Mouse (Mus musculus): ENCODE results near the gene Macf1.
A peak's percentile ranks its signal among the peaks of the same experiment; 100 is the strongest.

Gene Macf1

DNA sequence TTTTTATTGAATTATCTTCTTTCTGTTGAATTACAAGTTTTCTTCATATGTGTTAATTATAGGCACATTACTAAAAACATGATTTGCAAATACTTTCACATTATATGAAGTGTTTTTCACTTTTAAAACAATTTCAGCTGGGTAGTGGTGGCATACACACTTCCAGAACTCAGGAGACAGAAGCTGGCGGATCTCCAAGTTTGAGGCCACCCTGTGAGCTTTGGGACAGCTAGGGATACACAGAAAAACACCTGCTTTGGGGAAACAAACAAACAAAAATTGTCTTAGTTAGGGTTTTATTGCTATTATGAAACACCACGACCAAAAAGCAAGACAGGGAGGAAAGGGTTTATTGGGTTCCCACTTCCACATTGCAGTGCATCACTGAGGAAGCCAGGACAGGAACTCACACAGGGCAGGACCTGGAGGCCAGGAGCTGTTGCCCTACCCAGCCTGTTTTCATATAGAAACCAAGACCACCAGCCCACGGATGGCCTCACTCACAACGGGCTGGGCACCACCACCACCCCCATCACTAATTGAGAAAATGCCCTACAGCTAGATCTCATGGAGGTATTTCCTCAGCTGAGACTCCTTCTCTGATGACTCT is 93.0 kb downstream of the Macf1 start:
- DNase-seq = no peak

DNA sequence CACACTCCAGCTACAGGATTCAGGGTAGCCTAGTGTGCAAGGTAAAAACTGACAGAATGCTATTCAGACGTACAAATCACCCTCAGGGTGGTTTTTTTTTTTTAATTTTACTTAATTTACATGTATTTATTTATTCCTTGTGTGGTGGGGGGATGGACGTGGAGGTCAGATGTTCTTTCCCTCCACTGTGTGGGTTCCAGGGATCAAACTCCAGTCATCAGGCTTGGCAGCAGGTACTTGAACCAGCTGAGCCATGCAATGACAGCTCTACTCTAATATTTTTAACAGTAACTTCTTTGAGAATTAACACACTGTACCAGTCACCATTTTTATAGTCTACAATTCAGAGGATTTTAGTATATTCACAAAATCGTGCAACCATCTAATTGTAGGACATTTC is 94.7 kb downstream of the Macf1 start:
- DNase-seq = no peak

DNA sequence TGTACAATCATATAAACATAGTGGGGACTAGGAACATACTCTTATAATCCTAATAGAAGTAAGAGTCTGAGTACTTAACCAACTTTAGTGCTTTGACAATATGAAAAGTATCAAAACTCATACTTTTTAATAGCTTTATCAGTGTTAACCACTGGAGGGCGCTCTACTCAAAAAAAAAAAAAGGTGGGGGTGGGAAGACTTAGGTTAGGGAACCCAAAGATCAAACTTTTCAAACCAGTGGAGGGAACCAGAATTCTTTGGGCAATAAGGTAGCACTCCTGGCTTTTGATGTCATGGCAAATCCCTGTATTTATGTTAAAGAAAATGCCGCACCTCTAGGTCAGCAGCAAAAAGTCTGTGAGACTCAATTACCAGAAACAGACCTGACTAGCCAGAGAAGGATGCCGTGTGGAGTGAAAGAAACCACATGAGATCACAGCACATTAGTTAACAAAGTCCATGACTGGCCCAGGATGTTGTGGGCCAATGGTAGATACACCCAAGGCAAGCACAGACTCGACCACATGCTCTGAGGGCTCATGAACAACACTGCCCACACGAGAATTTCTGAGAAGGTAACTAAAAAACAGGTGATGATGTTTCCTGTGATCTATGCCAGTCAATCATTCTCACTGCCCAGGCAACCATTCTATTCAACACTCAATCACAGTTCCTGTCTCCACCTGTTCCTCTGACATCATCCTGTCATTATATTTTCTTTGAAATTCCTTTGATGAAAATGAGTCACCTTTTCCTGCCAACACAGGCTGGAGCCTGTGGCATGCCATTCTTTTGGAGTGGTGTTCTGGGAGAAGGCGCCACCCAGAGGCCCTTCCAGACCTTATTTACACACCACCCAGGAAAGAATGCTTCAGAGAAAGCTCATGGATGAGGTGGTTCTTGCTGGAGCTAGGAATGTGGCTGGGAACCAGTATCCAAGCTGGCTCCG is 95.5 kb downstream of the Macf1 start:
- DNase-seq = no peak

DNA sequence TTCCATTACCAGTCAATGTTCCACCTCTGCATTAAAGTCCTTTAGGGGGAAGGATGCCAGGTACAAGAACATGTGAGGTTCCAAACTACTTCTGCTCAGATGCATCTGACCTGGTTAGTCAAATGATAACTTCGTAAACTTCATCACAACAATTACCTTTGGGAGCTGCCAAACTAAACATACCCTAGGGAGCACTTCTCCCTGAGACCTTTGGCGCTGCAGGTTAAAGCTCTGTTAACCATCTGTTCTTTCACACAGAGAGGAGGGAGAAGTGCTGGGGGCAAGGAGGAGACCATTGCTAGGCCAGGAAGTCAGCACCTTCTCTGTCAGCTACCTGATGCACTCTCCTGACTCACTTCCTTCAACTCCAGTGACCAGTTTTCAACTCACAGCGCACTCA is 96.5 kb downstream of the Macf1 start:
- no peak for DNase-seq

DNA sequence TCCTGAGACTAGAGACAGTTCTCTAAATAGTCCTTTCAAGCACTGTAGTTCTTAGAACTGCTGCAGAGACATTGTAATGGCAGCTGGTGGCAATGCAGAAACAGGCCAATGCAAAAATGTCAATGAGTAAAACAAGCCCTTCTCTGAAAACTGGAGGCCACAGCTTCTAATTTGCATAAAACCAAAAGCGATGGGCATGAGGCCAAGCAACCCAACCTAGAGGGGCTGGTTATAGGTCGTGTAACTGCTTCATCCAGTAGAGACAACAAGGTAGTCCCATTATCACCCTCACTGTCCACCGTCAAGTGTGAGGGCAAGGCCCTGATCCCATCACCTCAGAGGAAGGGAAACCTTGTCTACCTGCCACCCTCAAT is 99.5 kb downstream of the Macf1 start:
- no peak for DNase-seq

DNA sequence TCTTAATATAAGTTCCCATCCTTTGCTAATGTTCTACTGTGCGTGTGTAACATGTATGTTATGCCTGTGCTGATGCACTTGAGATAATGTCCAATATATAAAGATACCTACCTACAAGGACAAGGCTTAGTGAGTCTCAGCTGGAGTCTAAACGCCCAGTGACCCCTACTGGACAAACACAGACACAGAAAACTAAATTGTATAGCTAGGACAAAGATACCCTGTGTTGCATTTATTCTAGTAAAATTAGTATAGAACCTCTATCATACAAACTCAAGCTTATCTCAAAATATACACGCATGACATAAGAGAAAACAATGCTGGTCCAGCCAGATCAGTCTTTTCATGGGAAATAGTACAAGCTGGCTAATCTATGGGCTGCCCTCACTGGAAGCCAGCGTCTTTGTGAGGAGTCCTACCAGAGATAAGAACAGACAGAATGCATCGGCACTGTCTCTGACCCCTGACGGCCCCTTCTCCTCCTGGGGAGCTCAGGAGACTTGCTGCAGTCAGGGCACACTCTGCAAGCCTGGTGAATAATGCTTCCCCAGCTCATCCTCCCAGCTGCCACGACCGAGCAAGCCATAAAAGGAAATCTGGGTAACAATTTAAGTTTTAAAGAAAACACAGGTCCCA is 100.0 kb downstream of the Macf1 start:
- no peak for DNase-seq

DNA sequence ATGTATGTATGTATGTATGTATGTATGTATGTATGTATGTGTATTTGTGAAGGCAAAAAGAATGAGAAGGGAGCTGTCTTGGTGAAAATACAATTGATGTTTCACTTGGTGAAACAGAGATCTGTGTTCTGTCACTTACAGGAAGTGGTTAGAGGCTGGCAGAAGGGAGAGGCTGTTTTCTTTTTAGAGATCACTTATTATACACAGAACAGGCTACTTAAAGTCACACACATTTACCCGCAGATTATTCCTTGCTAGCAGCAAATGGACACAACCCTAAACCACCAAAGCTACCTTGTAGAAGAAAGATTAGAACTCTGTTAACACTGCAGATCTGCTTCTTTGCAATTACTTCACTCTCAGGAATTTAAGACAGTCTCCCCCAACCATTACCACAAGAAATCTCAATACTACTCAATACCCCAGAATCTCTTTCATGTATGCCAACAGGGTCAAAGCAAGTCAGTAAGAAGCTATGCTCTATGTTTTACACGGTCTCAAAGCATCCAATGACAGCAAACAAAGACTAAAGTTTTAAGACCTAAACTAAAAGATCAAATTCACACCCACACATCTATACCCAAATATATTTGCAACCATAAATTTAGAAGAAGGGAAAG is 106.6 kb downstream of the Macf1 start:
- DNase-seq = no peak

DNA sequence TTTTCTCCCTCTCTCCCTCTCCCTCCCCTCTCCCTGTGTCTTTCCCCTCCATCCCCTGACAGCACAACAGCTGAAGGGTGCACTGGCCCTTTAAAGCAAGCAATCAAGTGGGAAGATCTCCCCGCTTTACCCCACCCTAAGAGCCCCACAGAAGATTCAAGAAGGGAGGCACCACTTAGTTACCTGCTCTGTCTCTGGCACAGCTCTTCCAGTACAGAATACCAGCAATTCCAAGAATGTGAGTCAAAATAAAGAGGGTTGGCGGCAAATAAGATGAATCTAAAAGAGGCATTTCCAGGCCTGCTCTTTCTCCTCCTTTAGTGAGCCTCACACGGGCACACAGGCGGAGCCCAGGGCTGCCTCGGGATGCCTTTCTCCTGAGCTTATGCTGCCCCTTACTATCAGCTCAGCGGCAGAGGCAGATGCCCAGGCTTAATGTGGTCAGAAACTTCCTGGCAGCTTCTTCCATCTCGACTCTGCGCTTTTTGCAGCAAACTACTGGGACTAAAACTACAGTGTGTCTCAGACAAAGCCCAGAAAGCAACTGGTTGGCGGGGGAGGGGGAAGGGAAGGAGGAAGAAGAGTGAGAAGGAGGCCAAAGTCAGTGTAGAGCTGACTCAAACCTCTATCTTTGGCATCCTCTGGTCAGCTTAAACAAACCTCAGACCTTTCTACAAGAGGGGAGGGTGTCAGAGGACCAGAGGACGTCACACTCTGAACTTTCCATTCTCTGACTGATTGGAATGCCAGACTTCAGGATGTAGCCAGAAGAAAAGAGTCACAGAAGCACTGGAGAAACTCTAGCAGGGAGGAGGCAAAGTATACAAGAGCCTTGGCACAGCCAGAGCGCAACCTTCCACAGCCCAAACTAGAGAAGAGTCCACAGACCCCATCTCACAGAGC is 111.5 kb downstream of the Macf1 start:
- peak; percentile 35 to 52 for DNase-seq

DNA sequence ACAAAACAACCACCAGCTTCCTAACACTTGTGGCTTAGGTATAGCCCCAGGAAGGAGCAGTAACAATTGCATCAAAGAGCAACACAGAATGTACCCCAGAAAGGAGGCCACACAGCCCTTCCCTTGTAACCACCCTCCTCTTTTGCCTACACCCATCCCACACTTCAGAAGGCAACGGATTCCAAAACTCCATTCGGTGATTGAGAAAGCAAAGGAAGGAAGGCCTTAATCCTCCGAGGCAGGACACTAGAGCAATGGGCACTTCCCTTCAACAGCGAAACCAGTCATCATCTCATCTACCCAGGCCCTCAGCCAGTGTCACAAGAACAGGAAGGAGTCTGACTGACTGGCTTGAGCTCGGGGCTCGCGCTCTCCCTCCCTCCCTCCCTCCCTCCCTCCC is 112.3 kb downstream of the Macf1 start:
- DNase-seq = peak; percentile 44 to 46

DNA sequence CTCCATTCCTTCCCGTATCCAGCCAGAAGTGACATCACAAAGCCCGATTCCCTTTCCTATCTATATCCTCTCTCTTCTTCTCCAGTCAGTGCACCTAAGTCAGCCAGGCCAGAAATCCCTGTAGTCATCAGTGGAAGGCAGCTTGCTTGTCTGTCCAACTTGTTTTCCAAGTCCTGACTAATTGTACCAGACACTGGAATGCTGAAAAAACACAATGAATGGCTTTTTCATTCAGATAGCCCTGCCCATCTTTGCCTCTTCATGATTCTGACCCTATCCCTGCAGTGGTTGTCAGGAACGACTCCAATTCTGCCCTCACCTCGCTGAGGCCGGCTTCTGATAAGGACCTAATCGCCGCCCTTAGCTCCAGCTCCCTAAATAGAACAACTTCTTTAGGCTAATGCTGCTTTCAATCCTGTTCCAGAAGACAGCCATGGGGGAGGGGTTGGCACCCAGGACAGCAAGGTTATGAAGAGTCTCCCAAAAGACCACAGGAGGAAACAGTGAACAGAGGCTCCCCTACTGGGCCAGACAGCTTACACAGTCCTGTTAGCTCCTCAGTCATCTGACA is 118.8 kb downstream of the Macf1 start:
- DNase-seq = no peak

DNA sequence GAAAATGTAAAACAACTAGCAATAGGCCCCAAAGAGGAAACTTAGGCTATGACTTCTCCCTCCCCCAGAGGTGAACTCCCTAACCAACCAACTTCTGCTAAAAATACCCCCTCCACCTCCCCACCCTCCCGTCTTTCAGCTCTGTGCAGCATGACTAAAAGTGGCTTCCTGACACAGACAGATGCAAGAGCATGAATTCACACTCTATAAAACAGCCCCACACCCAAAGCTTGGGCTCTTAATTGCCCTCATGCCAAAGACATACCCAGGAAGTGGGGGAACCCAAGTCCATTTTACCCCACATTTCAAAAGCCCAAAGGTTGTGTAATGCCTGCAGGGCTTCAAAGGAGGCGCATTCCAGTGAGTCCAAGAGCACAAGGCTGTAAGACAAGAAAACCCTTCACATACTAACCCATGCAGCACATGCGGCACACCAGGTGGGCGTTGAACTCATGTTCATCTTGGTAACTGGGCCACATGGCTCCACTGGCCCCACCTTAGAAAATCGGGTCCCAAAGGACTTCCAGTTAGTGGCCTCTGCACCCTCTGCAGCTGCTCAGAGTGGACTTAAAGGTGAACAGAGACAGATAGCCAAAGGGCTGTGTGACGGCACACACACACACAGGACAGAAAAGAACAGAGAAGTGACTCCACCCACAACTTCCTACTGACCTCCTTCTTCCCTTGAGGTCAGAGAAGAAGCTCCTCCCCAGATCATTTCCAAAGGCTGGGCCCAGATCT is 119.9 kb downstream of the Macf1 start:
- DNase-seq = peak; percentile 54 to 65

DNA sequence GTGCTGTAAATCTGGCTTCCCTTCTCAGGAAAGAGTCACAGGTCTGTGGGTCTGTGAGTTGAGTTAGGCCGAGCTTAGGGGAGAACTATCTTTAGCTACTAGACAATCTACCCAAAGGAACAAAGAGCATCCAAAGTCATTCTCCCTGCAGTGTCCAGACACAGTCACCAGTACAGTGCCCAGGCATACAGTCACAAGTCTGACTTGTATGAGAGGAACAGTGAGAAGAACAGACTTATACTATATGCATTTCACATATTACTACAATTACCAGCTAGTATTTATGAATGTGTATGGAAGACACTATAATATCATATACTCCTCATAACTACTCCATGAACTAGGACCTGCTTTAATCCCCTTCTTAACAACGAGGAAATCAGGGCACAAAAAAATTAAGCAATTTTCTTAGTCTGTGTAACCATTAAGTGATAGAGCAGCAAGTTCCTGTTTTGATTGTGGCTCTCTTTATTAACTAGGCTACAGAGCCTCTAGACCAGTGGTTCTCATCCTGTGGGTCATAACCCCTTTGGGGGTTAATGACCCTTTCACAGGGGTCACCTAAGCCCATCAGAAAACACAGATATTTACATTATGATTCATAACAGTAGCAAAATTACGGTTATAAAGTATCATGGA is 121.9 kb downstream of the Macf1 start:
- DNase-seq = no peak

DNA sequence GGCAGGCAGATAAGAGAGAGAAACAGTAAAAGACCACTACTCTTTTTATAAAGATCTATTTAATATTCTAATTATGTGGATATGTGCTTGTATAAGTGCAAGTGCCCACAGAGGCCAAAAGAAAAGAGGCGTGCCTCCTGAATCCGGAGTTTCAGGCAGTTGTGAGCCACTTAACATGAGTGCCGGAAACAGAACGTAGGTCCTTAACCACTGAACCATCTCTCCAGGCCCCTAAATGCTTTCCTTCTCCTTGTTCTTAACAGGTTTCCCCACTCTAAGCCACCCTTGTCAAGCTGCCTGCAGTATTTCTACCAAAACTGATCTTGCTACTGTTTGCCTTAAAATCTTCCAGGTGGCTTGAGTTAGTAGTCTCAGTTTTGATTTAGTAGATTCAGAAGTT is 123.3 kb downstream of the Macf1 start:
- DNase-seq = no peak

DNA sequence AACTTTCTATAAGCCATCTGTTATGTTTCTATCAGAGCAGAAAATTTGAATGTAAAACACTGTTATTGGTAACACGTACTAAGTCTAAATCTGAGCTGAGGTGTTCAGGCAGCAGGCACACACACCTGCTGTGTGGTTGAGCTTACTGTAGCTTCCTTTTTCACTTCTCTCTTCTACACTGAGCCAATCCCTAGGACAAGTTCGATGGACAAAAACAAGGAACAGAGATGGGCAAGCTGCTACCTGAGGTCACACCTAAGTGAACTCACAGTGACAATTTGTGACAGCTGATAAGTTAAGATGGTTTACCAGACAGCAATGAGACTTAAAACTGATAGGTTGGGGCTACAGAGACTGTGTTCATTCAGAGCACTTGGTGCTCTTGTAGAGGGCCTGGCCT is 125.7 kb downstream of the Macf1 start:
- no peak for DNase-seq

DNA sequence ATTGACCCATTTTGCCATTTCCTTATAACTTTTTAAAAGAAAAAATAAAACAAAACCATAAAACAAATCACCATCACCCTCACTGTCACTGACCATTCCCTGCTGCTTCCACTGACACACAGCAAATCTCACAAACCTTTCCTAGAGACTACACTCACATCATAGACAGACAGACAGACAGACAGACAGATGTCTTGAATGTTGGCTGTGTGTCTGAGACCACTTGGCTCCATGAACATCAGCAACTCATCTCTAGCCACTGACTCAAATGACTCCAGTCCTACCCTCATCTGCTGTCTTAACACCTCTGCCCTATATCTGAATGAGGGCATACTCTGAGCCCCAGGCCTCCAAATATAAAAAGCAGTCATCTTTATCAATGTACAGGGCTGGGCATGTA is 128.9 kb downstream of the Macf1 start:
- no peak for DNase-seq

DNA sequence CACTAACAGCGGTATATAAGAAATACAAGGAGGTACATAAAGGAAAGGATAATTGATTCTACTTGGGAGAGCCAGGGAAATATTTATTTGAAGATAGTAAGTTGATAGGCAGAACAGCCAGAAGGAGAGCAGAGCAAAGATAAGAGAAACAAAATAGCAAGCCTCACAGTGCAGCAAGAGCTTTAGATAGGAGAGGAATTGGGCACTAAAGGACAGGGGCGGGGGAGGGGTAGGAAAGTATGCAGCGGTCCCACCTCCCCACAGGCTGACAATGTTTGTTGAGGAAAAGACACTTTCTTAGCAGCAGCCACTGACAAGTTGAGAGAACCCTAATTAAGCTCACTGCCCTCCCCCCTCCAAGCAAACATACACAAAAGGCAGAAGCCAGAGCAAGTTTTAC is 131.5 kb downstream of the Macf1 start:
- DNase-seq = no peak

DNA sequence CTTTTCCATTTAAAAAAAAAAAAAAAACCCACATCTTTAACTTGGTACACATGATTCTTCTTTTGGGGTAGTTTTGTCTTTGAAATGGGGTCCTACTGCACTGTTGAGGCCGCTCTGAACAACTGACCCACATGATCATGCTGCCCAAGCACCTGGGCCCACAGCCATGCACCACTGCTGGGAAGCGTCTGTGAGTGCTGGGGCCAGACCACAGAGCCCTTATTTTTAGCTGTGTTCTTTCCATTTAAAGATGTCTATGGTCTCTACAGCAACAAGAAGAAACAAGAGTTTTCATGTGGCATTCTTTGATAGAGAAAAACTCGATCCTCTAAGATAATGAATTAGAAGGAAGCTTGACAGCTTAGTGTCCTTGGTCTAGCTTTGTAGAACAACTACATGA is 135.8 kb downstream of the Macf1 start:
- no peak for DNase-seq

DNA sequence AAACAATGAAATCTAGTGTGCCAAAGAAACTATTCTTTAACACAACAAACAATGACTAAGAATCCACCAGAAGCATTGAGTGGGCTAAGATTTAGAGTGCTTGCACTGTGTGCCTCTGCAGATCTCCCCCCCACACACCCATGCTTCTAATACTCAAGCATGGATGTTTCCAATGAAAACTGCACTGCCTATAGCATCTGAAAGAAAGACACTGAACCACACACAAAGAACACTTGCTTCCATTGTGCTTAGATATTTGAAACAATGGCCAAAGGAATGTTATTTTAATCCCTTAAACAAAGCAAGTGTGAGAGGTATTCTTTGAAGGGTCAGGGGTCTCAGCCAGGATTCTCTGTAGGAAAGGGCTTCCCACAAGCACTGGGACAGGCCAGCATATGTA is 140.5 kb downstream of the Macf1 start:
- no peak for DNase-seq

DNA sequence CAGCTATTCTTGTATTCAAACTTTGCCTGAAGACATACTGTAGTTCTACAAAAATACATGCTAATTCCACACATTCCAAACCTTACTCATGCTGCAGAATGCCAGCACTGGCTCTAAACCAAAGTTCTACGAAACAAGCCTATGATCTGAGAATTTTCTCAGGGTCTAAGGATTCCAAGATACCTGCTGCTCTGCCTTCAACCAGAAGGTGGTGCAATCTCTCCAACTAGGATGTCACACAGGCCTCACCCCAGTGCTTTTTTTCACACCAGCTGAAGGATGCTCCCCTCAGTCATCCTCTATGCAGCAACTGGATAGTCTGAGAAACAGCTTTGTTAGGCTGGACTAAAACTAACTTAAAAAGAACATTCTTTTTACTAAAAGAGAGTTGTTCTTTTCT is 148.9 kb downstream of the Macf1 start:
- DNase-seq = peak; percentile 20 to 64

DNA sequence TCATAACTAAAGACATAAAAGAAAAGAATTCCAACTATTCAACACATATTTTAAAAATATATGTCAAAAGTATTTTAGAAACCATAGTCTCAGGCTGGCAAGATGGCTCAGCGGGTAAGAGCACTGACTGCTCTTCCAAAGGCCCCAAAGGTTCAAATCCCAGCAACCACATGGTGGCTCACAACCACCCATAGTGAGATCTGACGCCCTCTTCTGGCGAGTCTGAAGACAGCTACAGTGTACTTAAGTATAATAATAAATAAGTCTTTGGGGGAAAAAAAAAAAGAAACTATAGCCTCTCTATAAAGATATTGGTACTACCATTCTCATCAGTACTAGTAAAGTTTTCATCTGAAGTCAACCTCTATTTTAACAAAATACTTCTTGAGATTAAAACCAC is 152.2 kb downstream of the Macf1 start:
- no peak for DNase-seq

DNA sequence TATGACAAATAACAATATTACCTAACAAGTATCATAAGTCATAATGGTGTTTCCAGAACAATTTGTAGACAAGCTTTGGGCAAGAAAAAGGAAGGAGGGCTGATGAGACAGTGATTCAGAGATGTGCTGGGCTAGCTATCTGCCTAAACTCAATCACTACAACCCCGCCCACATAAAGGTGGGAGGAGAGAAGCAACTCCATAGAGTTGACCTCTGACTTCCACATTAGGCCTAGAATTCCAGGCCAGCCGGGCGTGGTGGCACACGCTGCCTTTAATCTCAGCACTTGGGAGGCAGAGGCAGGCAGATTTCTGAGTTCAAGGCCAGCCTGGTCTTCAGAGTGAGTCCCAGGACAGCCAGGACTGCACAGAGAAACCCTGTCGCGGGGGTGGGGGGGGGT is 153.2 kb downstream of the Macf1 start:
- DNase-seq = no peak
